8 mouse cellular contexts compared by ENCODE assay signal in the genomic region with DNA sequence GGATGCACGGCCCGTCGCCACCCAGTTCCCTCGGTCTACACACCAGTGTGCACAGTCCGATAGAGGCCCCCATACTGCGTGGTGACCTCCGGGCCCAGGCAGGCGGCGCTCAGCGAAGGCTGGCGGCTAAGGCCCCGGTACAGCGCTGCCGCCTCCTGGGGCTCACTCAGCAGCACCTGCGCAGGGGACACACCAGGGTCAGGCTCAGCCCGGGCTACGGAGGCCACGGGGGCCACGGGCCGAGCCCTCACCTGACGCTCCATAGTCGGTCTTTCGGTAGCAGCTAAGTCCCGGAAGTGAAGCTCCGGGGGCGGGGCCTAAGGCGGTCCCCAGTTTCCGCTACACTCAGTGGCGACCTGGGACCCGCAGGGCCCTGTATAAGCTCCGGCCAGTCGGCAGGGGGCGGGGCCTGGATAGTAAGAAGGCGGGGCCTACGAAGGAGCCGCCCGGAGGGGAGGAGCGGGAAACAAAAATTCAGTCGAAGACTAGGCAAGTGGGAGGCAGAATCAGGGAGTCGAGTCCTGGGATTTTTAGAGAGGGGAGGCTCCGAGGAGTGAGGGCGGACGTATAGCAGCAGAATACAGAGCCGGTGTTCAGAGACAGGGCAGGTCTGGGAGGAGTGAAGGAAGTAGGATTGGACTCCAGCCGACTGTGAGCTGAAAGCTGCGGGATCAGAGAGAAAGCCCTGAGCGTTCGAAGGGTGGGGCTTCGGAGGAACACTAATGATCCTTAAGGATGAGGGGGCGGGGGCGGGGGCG. TPM values are rescaled to one million over a fixed set of nuclear protein-coding genes. Genes with fewer than 3 reads are reported as not detected.
A peak's percentile ranks its signal among the peaks of the same experiment; 100 is the strongest.
DNase-seq lines count a peak whose midpoint lies in the region; ATAC-seq and TF ChIP-seq lines count a peak whose summit lies in the region.

Gene Apeh (minus strand): TSS at position 423 of the 758 bp plus-strand sequence.

- H3K9me3 ChIP-seq in embryonic facial prominence, embryonic 14.5 days (ENCODE audit: control insufficient read depth, low read length), result no peaks in the 10 kb centered on the region
- no peaks in the 10 kb centered on the region for H3K9me3 ChIP-seq in limb, embryonic 13.5 days
- no peaks in the 10 kb centered on the region for H3K9me3 ChIP-seq in midbrain, embryonic 16.5 days (replicated peaks; ENCODE audit: control insufficient read depth, low read length, poor library complexity, severe bottlenecking)

- H3K27me3 ChIP-seq in embryonic facial prominence, embryonic 14.5 days (replicated peaks; ENCODE audit: control insufficient read depth, insufficient read depth, low read length), result no peaks in the 10 kb centered on the region
- H3K27me3 ChIP-seq in heart, adult 2 months (ENCODE audit: control insufficient read depth, insufficient read depth, low read length), result no peaks in the 10 kb centered on the region
- H3K27me3 ChIP-seq in limb, embryonic 13.5 days, result no peaks in the 10 kb centered on the region
- H3K27me3 ChIP-seq in midbrain, embryonic 16.5 days (ENCODE audit: control insufficient read depth, insufficient read depth, low read depth, low read length), result no peaks in the 10 kb centered on the region

- intact Hi-C loops in heart, adult 2 months (cut with DNase I), result no loop called here

- peak within 1 kb of the TSS; percentile 64 for H3K9ac ChIP-seq in embryonic facial prominence, embryonic 14.5 days (ENCODE audit: low read depth, low read length)
- H3K9ac ChIP-seq in heart, adult 2 months (ENCODE audit: low read depth, low read length), result peak within 1 kb of the TSS; percentile 85
- peak within 1 kb of the TSS; percentile 83 for H3K9ac ChIP-seq in limb, embryonic 13.5 days
- H3K9ac ChIP-seq in midbrain, embryonic 16.5 days (ENCODE audit: low read depth, low read length), result peak within 1 kb of the TSS; percentile 78

- peak; percentile 92 for DNase-seq in 3T3-L1 (ENCODE audit: low read depth, low spot score)
- peak; percentile 85 to 93 for DNase-seq in adrenal gland, postnatal 4 days (ENCODE audit: low spot score in 2 of 2)
- DNase-seq in embryonic facial prominence, embryonic 14.5 days (ENCODE audit: low spot score), result peak; percentile 96
- peak; percentile 96 for DNase-seq in heart, adult 2 months
- DNase-seq in kidney, adult 8-10 months, result peak; percentile 97 to 98
- DNase-seq in spleen, postnatal 10 days (ENCODE audit: low spot score in 2 of 2), result peak; percentile 99

- peaks cover 33% of the 10 kb centered on the region for H3K36me3 ChIP-seq in embryonic facial prominence, embryonic 14.5 days (ENCODE audit: control insufficient read depth, insufficient read depth, low read length)
- H3K36me3 ChIP-seq in heart, adult 2 months (ENCODE audit: control insufficient read depth, insufficient read depth, low read length), result no peaks in the 10 kb centered on the region
- peaks cover 35% of the 10 kb centered on the region for H3K36me3 ChIP-seq in limb, embryonic 13.5 days
- H3K36me3 ChIP-seq in midbrain, embryonic 16.5 days (ENCODE audit: control insufficient read depth, insufficient read depth, low read length), result peaks cover 21% of the 10 kb centered on the region

- no peak for TF ChIP-seq EP300 in heart, adult 2 months (IDR thresholded peaks at IDR 0.05; ENCODE audit: insufficient read depth, low read depth, low read length)

- peak within 1 kb of the TSS; percentile 96 for H3K4me2 ChIP-seq in embryonic facial prominence, embryonic 14.5 days (ENCODE audit: low read depth, low read length)
- peak within 1 kb of the TSS; percentile 99 for H3K4me2 ChIP-seq in limb, embryonic 13.5 days (replicated peaks)
- peak within 1 kb of the TSS; percentile 98 for H3K4me2 ChIP-seq in midbrain, embryonic 16.5 days (ENCODE audit: low read length)

- H3K4me1 ChIP-seq in embryonic facial prominence, embryonic 14.5 days (ENCODE audit: control insufficient read depth, insufficient read depth, low read length), result no peaks in the 10 kb centered on the region
- H3K4me1 ChIP-seq in heart, adult 2 months (ENCODE audit: control insufficient read depth, insufficient read depth, low read length), result peaks cover 3% of the 10 kb centered on the region
- peaks cover 29% of the 10 kb centered on the region for H3K4me1 ChIP-seq in limb, embryonic 13.5 days
- H3K4me1 ChIP-seq in midbrain, embryonic 16.5 days (ENCODE audit: control insufficient read depth, insufficient read depth, low read length), result peaks cover 14% of the 10 kb centered on the region

- H3K4me3 ChIP-seq in embryonic facial prominence, embryonic 14.5 days (ENCODE audit: low read depth, low read length), result peak within 1 kb of the TSS; percentile 50
- peak within 1 kb of the TSS; percentile 83 for H3K4me3 ChIP-seq in heart, adult 2 months
- peak within 1 kb of the TSS; percentile 69 for H3K4me3 ChIP-seq in limb, embryonic 13.5 days
- peak within 1 kb of the TSS; percentile 60 for H3K4me3 ChIP-seq in midbrain, embryonic 16.5 days (ENCODE audit: low read depth, low read length)

- 1% methylated on average over 44 of the region's 52 CpGs for WGBS in embryonic facial prominence, embryonic 14.5 days
- WGBS in heart, adult 2 months, result 2% methylated on average over 52 of the region's 52 CpGs
- under 1% methylated on average over 52 of the region's 52 CpGs for WGBS in limb, embryonic 13.5 days
- under 1% methylated on average over 52 of the region's 52 CpGs for WGBS in midbrain, embryonic 16.5 days

- peak within 1 kb of the TSS; percentile 59 for H3K27ac ChIP-seq in embryonic facial prominence, embryonic 14.5 days (replicated peaks; ENCODE audit: low read depth, low read length)
- H3K27ac ChIP-seq in heart, adult 2 months, result peak within 1 kb of the TSS; percentile 67
- peak within 1 kb of the TSS; percentile 81 for H3K27ac ChIP-seq in limb, embryonic 13.5 days
- peak within 1 kb of the TSS; percentile 75 for H3K27ac ChIP-seq in midbrain, embryonic 16.5 days (ENCODE audit: low read length)

- peak; percentile 55 for TF ChIP-seq POLR2A in heart, adult 2 months (IDR thresholded peaks at IDR 0.05; ENCODE audit: insufficient read depth, low read depth, low read length)

- peak; percentile 39 for TF ChIP-seq CTCF in heart, adult 2 months (IDR thresholded peaks at IDR 0.05)

- ATAC-seq in embryonic facial prominence, embryonic 14.5 days (ENCODE audit: low read depth), result peak; percentile 96
- ATAC-seq in limb, embryonic 13.5 days (ENCODE audit: low FRiP score, low read depth), result peak; percentile 90
- peak; percentile 93 for ATAC-seq in midbrain, embryonic 16.5 days

- no peaks in the 10 kb centered on the region for H3K79me2 ChIP-seq in heart, adult 2 months (replicated peaks; ENCODE audit: control insufficient read depth, insufficient read depth, low read length)

RNA-seq across cellular contexts. Expression of gene Apeh, which starts in this region (rescaled TPM):
- 100 to 1,000 TPM in 1 of 2 experiments, 10 to 100 TPM in 1; 93.0 to 110 TPM for total RNA-seq in adrenal gland, postnatal 4 days (2021)
- 39.9 and 48.6 TPM in 2 replicates for polyA plus RNA-seq in embryonic facial prominence, embryonic 14.5 days (2014; fragmentation: Nextera tagmentation; extraction: Ambion mirVana)
- 10 to 100 TPM; 37.6 to 39.3 TPM for total RNA-seq in heart, adult 2 months (2021)
- 58.0 and 92.7 TPM in 2 replicates for polyA plus RNA-seq in heart, adult 2 months (2012; rRNA removed)
- 42.5 and 47.3 TPM in 2 replicates for polyA plus RNA-seq in limb, embryonic 13.5 days (2015; fragmentation: Nextera tagmentation; extraction: Ambion mirVana)
- polyA plus RNA-seq in midbrain, embryonic 16.5 days (2015; fragmentation: Nextera tagmentation; extraction: Ambion mirVana), result 46.0 and 50.8 TPM in 2 replicates

Comparison
In these comparisons a context has a peak if more than half of its experiments do, and no peak if none do; other contexts are left out.
1. Peak in every context shown above with its lines: DNase-seq, ATAC-seq, H3K4me3 ChIP-seq and H3K27ac ChIP-seq.